Mouse (Mus musculus) midbrain, postnatal 0 days (tissue): Measurements from ENCODE around the gene Lims1. TPM values are rescaled to one million over a fixed set of nuclear protein-coding genes. Genes with fewer than 3 reads are reported as not detected.

Experiments
- ATAC-seq: fragments of 200-750 bp; cut with Nextera tagmentation; 2 replicates; pipeline ENCODE4 v1.8.0; 2017; ENCODE audit warnings: moderate number of reproducible peaks, mild to moderate bottlenecking, moderate TSS enrichment, moderate library complexity; ENCODE audit not compliant: low FRiP score
- DNase-seq: peaks from one replicate; pipeline ENCODE4 v3.0.0-alpha.2; 2015; ENCODE audit warnings: low spot score
- H3K27ac ChIP-seq: fragments of 300-500 bp; sonication (generic); 2 replicates; pipeline ENCODE4 v1.5.1; 2014; ENCODE audit warnings: low read depth, mild to moderate bottlenecking, low read length, mixed read lengths
- H3K27me3 ChIP-seq: fragments of 300-500 bp; sonication (generic); 2 replicates; pipeline ENCODE4 v1.6.1; 2014; ENCODE audit warnings: low read length, control low read depth, mixed read lengths; ENCODE audit not compliant: insufficient read depth
- H3K36me3 ChIP-seq: fragments of 300-500 bp; sonication (generic); 2 replicates; pipeline ENCODE4 v1.6.1; 2014; ENCODE audit warnings: low read length, control low read depth, mixed read lengths; ENCODE audit not compliant: insufficient read depth
- H3K4me1 ChIP-seq: fragments of 300-500 bp; sonication (generic); 2 replicates; pipeline ENCODE4 v1.6.1; 2014; ENCODE audit warnings: mild to moderate bottlenecking, control low read depth, antibody characterized with exemption, low read length, mixed read lengths; ENCODE audit not compliant: insufficient read depth
- H3K4me2 ChIP-seq: fragments of 300-500 bp; sonication (generic); 2 replicates; pipeline ENCODE4 v1.6.1; 2014; ENCODE audit warnings: low read depth, mild to moderate bottlenecking, low read length, mixed read lengths; ENCODE audit not compliant: poor library complexity, severe bottlenecking
- H3K4me3 ChIP-seq: fragments of 300-500 bp; sonication (generic); 2 replicates; pipeline ENCODE4 v1.5.1; 2014; ENCODE audit warnings: low read depth, mild to moderate bottlenecking, low read length, moderate library complexity
- H3K9ac ChIP-seq: fragments of 300-500 bp; sonication (generic); replicated peaks from 2 replicates; pipeline ENCODE4 v1.6.1; 2014; ENCODE audit warnings: mild to moderate bottlenecking, low read length, moderate library complexity, mixed read lengths; ENCODE audit not compliant: poor library complexity, severe bottlenecking
- H3K9me3 ChIP-seq: fragments of 300-500 bp; sonication (generic); 2 replicates; pipeline ENCODE4 v1.6.1; 2016; ENCODE audit warnings: low read length, control low read depth
- CTCF ChIP-seq: IDR thresholded peaks from 2 replicates; pipeline ENCODE4 v1.5.1; 2016; ENCODE audit warnings: antibody characterized with exemption, mild to moderate bottlenecking
- WGBS: fragments of 180-500 bp; shearing (Covaris S2); extraction: QIAGEN DNeasy Blood & Tissue Kit; methylation state at CpG from one replicate; pipeline ENCODE4 v1.1.7; 2014; 5-methylcytosine and 5-hydroxymethylcytosine counted together
- polyA plus RNA-seq: library from polyadenylated mRNA; unstranded; fragments of >200 nt; fragmentation: Nextera tagmentation; extraction: Ambion mirVana; gene quantifications from 2 replicates; pipeline ENCODE4 v1.2.1, GENCODE M21; 2015
- total RNA-seq: library from RNA; depleted of rRNA; stranded (reverse); fragments of >200 nt; gene quantifications from 2 replicates; pipeline ENCODE4 v1.2.3, GENCODE M21; 2014

Gene Lims1
- total and polyA plus RNA-seq, 2 experiments from 2014 or later = 32.3 to 44.0 TPM

DNA sequence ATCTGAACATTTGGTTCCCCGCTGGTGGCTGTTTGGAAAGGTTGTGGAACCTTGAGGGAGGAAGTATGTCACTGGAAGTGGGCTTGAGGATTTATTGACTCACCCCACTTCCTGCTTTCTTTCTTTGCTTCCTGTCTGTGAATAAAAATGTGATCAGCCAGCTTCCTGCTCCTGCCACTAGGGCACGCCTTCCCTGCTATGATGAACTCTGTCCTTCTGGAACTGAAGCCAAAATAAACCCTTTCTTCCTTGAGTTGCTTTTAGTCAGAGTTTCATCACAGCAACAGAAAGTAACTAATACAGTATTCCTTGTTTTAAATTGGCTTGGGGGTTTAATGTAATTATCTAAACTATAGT is 82.7 kb downstream of the Lims1 start:
- no peak overlapping the region for H3K4me2 ChIP-seq
- 0 out of 2 replicates have a peak, but pooled peaks have one; percentile 6 for TF ChIP-seq CTCF
- H3K27me3 ChIP-seq = no peaks in the 10 kb centered on the region
- no peaks in the 10 kb centered on the region for H3K9me3 ChIP-seq
- ATAC-seq (no peak), DNase-seq (no peak)
- WGBS = 93% methylated on average over 2 of the region's 2 CpGs
- no peak overlapping the region for H3K4me3 ChIP-seq
- no peaks in the 10 kb centered on the region for H3K4me1 ChIP-seq
- no peak overlapping the region for H3K9ac ChIP-seq
- peaks cover 29% of the 10 kb centered on the region for H3K36me3 ChIP-seq
- no peak overlapping the region for H3K27ac ChIP-seq

GRCm38 (mm10) chr10:58412331-58412730 is 89.1 kb downstream of the Lims1 start:
- Histone ChIP-seq H3K4me1 (no peaks in the 10 kb centered on the region), H3K4me2 (no peak overlapping the region), H3K27me3 (no peaks in the 10 kb centered on the region), H3K4me3 (no peak overlapping the region), H3K36me3 (peaks cover 30% of the 10 kb centered on the region), H3K27ac (no peak overlapping the region), H3K9me3 (no peaks in the 10 kb centered on the region), H3K9ac (no peak overlapping the region)
- DNase-seq = no peak
- TF ChIP-seq CTCF = no peak
- ATAC-seq = no peak
- WGBS = 90% methylated on average over 4 of the region's 4 CpGs

GRCm38 (mm10) chr10:58412852-58413251 is 89.6 kb downstream of the Lims1 start:
- no peak overlapping the region for H3K27ac ChIP-seq
- no peak for ATAC-seq
- H3K4me2 ChIP-seq = no peak overlapping the region
- H3K4me1 ChIP-seq = no peaks in the 10 kb centered on the region
- DNase-seq = no peak
- no peak overlapping the region for H3K4me3 ChIP-seq
- H3K9me3 ChIP-seq = no peaks in the 10 kb centered on the region
- H3K27me3 ChIP-seq = no peaks in the 10 kb centered on the region
- H3K9ac ChIP-seq = no peak overlapping the region
- TF ChIP-seq CTCF = no peak
- H3K36me3 ChIP-seq = peaks cover 30% of the 10 kb centered on the region

DNA sequence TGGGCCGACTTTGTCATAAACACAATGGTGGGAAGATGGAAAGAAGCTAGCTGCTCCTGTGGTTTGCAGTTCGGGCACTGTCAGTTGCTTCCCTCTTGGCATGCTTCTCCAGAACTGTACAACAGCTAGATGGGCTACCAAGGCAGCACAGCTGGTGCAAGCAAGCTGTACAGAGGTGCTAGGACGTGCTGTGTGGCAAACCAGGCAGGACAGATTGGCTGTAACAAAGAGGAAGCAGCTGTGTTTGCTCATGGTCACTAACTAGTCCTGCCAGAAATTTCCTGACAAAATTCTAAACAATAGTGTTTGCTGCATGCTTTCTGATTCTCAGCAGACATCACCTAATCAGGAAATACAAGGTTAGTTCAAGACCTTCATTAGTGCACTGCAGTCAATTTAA is 93.4 kb downstream of the Lims1 start:
- Histone ChIP-seq H3K36me3 (peaks cover 3% of the 10 kb centered on the region), H3K4me2 (no peak overlapping the region), H3K9ac (no peak overlapping the region), H3K27me3 (no peaks in the 10 kb centered on the region), H3K4me1 (no peaks in the 10 kb centered on the region), H3K4me3 (no peak overlapping the region), H3K27ac (no peak overlapping the region), H3K9me3 (no peaks in the 10 kb centered on the region)
- WGBS = 90% methylated on average over 3 of the region's 3 CpGs
- no peak for TF ChIP-seq CTCF
- DNase-seq (no peak), ATAC-seq (no peak)

DNA sequence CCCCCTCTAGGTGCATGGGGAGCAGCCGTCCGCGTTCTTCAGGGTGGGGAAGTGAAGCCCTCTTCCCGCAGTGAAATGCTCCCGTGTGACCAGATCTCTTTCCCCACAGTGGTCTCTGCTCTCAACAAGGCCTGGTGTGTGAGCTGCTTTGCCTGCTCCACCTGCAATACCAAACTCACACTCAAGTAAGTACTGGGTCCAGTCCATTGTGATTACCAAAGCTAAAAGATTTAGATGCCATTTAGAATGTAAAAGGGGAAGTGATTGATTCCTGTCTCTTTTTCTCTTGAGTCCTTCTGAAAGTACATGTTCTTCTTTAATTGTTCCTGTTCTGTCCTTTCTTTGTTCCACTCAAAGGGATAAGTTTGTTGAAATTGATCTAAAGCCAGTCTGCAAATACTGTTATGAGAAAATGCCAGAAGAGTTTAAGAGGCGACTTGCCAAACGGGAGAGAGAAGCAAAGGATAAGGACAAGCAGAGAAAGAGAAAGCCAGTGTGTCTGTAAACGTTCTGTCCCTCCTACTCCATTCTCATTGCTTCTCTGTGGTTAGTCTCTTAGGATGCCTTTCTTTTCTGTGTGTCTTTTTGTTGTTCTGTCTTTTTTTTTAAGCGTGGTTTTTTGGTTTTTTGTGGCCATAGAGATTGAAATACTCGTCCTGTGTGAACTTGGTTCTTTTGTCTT is 95.2 kb downstream of the Lims1 start:
- Histone ChIP-seq H3K27ac (no peak overlapping the region), H3K36me3 (peaks cover 9% of the 10 kb centered on the region), H3K9me3 (no peaks in the 10 kb centered on the region), H3K27me3 (no peaks in the 10 kb centered on the region), H3K4me2 (no peak overlapping the region), H3K9ac (no peak overlapping the region), H3K4me3 (no peak overlapping the region), H3K4me1 (no peaks in the 10 kb centered on the region)
- 86% methylated on average over 10 of the region's 10 CpGs for WGBS
- ATAC-seq (no peak), DNase-seq (no peak)
- no peak for TF ChIP-seq CTCF

- 100% methylated on average over 2 of the region's 2 CpGs for WGBS
- peaks cover 21% of the 10 kb centered on the region for H3K36me3 ChIP-seq
Observed at GRCm38 (mm10) chr10:58427930-58428329, 104.7 kb downstream of the Lims1 start.

More at GRCm38 (mm10) chr10:58427930-58428329, 104.7 kb downstream of the Lims1 start:
- ATAC-seq (no peak), DNase-seq (no peak)
- Histone ChIP-seq H3K9me3 (no peaks in the 10 kb centered on the region), H3K27ac (no peak overlapping the region), H3K27me3 (no peaks in the 10 kb centered on the region), H3K4me1 (no peaks in the 10 kb centered on the region), H3K4me2 (no peak overlapping the region), H3K4me3 (no peak overlapping the region), H3K9ac (no peak overlapping the region)
- TF ChIP-seq CTCF = no peak
